Mouse (Mus musculus): ENCODE data around the gene Crot. TPM values are rescaled to one million over a fixed set of nuclear protein-coding genes. Genes with fewer than 3 reads are reported as not detected.

The Crot gene
- polyA plus RNA-seq, 1 experiment from 2014 or later: 33.9 TPM

- ATAC-seq (replicated peaks; ENCODE audit: low FRiP score): no peak
- Histone ChIP-seq H3K27me3 (ENCODE audit: control insufficient read depth, insufficient read depth, low read length) (no peaks in the 10 kb centered on the region), H3K27ac (ENCODE audit: low read depth, low read length) (no peak overlapping the region), H3K4me3 (ENCODE audit: low read depth, low read length) (no peak overlapping the region), H3K36me3 (ENCODE audit: control insufficient read depth, insufficient read depth, low read length) (no peaks in the 10 kb centered on the region), H3K9me3 (ENCODE audit: control insufficient read depth, low read length) (no peaks in the 10 kb centered on the region), H3K9ac (ENCODE audit: low read length) (no peak overlapping the region), H3K4me2 (ENCODE audit: low read depth, low read length, severe bottlenecking) (no peak overlapping the region), H3K4me1 (replicated peaks; ENCODE audit: control insufficient read depth, insufficient read depth, low read length) (no peaks in the 10 kb centered on the region)
- WGBS: 92% methylated on average over 4 of the region's 4 CpGs
- DNase-seq (ENCODE audit: low spot score): no peak
These were observed 38.3 kb upstream of the Crot start for GRCm38 (mm10) chr5:9035457-9035856.

- DNase-seq (ENCODE audit: low spot score) (no peak), ATAC-seq (replicated peaks; ENCODE audit: low FRiP score) (no peak)
- Histone ChIP-seq H3K36me3 (ENCODE audit: control insufficient read depth, insufficient read depth, low read length) (no peaks in the 10 kb centered on the region), H3K9me3 (ENCODE audit: control insufficient read depth, low read length) (no peaks in the 10 kb centered on the region), H3K9ac (ENCODE audit: low read length) (no peak overlapping the region), H3K4me2 (ENCODE audit: low read depth, low read length, severe bottlenecking) (no peak overlapping the region), H3K4me1 (replicated peaks; ENCODE audit: control insufficient read depth, insufficient read depth, low read length) (no peaks in the 10 kb centered on the region), H3K27me3 (ENCODE audit: control insufficient read depth, insufficient read depth, low read length) (no peaks in the 10 kb centered on the region), H3K27ac (ENCODE audit: low read depth, low read length) (no peak overlapping the region), H3K4me3 (ENCODE audit: low read depth, low read length) (no peak overlapping the region)
- 94% methylated on average over 9 of the region's 9 CpGs for WGBS
These were observed 37.4 kb upstream of the Crot start for GRCm38 (mm10) chr5:9034535-9034934.

DNA sequence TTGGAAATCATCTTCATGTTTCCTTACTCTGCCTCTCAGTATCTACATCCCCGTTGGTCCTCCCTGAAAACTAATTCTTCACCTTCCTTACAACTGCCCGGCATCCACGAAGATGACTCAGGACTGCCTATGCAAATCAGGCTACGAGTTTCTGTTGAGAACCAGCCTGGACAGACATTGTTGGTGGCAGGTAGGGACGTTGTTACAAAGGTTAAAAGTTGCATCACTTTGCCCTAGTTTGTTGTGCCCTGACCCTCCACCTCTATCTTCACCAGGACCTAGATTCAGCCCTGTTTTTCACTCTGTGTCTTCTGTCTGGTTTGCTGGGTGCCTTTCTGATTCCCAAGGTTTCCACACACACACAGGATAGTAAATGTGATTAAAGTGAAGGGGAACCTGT is 36.7 kb upstream of the Crot start:
- Histone ChIP-seq H3K27me3 (ENCODE audit: control insufficient read depth, insufficient read depth, low read length) (no peaks in the 10 kb centered on the region), H3K4me1 (replicated peaks; ENCODE audit: control insufficient read depth, insufficient read depth, low read length) (no peaks in the 10 kb centered on the region), H3K4me3 (ENCODE audit: low read depth, low read length) (no peak overlapping the region), H3K4me2 (ENCODE audit: low read depth, low read length, severe bottlenecking) (no peak overlapping the region), H3K36me3 (ENCODE audit: control insufficient read depth, insufficient read depth, low read length) (no peaks in the 10 kb centered on the region), H3K9ac (ENCODE audit: low read length) (no peak overlapping the region), H3K9me3 (ENCODE audit: control insufficient read depth, low read length) (no peaks in the 10 kb centered on the region), H3K27ac (ENCODE audit: low read depth, low read length) (no peak overlapping the region)
- ATAC-seq (replicated peaks; ENCODE audit: low FRiP score) (no peak), DNase-seq (ENCODE audit: low spot score) (no peak)
- 87% methylated on average over 5 of the region's 5 CpGs for WGBS

DNA sequence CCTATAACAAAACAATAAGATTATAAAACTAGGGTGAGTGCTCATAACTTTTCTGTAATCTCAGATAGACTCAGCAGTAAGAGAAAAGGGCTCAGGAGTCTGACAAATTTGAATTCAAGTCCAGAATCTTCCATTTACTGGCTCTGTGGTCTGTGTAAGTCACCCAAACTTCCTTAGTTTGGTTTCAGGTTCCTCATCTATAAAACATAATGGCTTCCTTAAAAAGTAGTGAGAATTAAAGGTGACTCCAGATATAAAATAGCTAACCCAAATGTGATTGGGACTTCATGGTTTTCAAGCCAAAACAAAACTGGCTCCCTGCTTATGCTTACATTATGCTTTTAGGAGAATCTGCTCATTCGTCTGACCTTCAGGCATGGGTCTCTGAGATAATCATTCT is 35.5 kb upstream of the Crot start:
- Histone ChIP-seq H3K36me3 (ENCODE audit: control insufficient read depth, insufficient read depth, low read length) (no peaks in the 10 kb centered on the region), H3K4me3 (ENCODE audit: low read depth, low read length) (no peak overlapping the region), H3K4me1 (replicated peaks; ENCODE audit: control insufficient read depth, insufficient read depth, low read length) (no peaks in the 10 kb centered on the region), H3K4me2 (ENCODE audit: low read depth, low read length, severe bottlenecking) (no peak overlapping the region), H3K27me3 (ENCODE audit: control insufficient read depth, insufficient read depth, low read length) (no peaks in the 10 kb centered on the region), H3K9ac (ENCODE audit: low read length) (no peak overlapping the region), H3K27ac (ENCODE audit: low read depth, low read length) (no peak overlapping the region), H3K9me3 (ENCODE audit: control insufficient read depth, low read length) (no peaks in the 10 kb centered on the region)
- WGBS: 97% methylated on average over 1 of the region's 1 CpGs
- ATAC-seq (replicated peaks; ENCODE audit: low FRiP score) (no peak), DNase-seq (ENCODE audit: low spot score) (no peak)

GRCm38 (mm10) chr5:9032101-9032590 is 35.0 kb upstream of the Crot start:
- DNase-seq (ENCODE audit: low spot score) (no peak), ATAC-seq (replicated peaks; ENCODE audit: low FRiP score) (no peak)
- Histone ChIP-seq H3K4me1 (replicated peaks; ENCODE audit: control insufficient read depth, insufficient read depth, low read length) (no peaks in the 10 kb centered on the region), H3K9ac (ENCODE audit: low read length) (no peak overlapping the region), H3K27me3 (ENCODE audit: control insufficient read depth, insufficient read depth, low read length) (no peaks in the 10 kb centered on the region), H3K27ac (ENCODE audit: low read depth, low read length) (no peak overlapping the region), H3K36me3 (ENCODE audit: control insufficient read depth, insufficient read depth, low read length) (no peaks in the 10 kb centered on the region), H3K9me3 (ENCODE audit: control insufficient read depth, low read length) (no peaks in the 10 kb centered on the region), H3K4me2 (ENCODE audit: low read depth, low read length, severe bottlenecking) (no peak overlapping the region), H3K4me3 (ENCODE audit: low read depth, low read length) (no peak overlapping the region)
- WGBS: 92% methylated on average over 8 of the region's 8 CpGs

- WGBS: 88% methylated on average over 1 of the region's 1 CpGs
- H3K4me2 ChIP-seq (ENCODE audit: low read depth, low read length, severe bottlenecking): no peak overlapping the region
- no peaks in the 10 kb centered on the region for H3K36me3 ChIP-seq (ENCODE audit: control insufficient read depth, insufficient read depth, low read length)
- H3K4me1 ChIP-seq (replicated peaks; ENCODE audit: control insufficient read depth, insufficient read depth, low read length): no peaks in the 10 kb centered on the region
- DNase-seq (ENCODE audit: low spot score) (no peak), ATAC-seq (replicated peaks; ENCODE audit: low FRiP score) (no peak)
- no peak overlapping the region for H3K27ac ChIP-seq (ENCODE audit: low read depth, low read length)
- H3K4me3 ChIP-seq (ENCODE audit: low read depth, low read length): no peak overlapping the region
- no peaks in the 10 kb centered on the region for H3K27me3 ChIP-seq (ENCODE audit: control insufficient read depth, insufficient read depth, low read length)
- no peaks in the 10 kb centered on the region for H3K9me3 ChIP-seq (ENCODE audit: control insufficient read depth, low read length)
- H3K9ac ChIP-seq (ENCODE audit: low read length): no peak overlapping the region
These were observed 31.2 kb upstream of the Crot start for GRCm38 (mm10) chr5:9028266-9028841.

- DNase-seq (ENCODE audit: low spot score) (no peak), ATAC-seq (replicated peaks; ENCODE audit: low FRiP score) (no peak)
- no peak overlapping the region for H3K4me2 ChIP-seq (ENCODE audit: low read depth, low read length, severe bottlenecking)
- H3K4me1 ChIP-seq (replicated peaks; ENCODE audit: control insufficient read depth, insufficient read depth, low read length): no peaks in the 10 kb centered on the region
- no peaks in the 10 kb centered on the region for H3K27me3 ChIP-seq (ENCODE audit: control insufficient read depth, insufficient read depth, low read length)
- no peak overlapping the region for H3K4me3 ChIP-seq (ENCODE audit: low read depth, low read length)
- H3K9ac ChIP-seq (ENCODE audit: low read length): no peak overlapping the region
- 84% methylated on average over 3 of the region's 3 CpGs for WGBS
- H3K9me3 ChIP-seq (ENCODE audit: control insufficient read depth, low read length): no peaks in the 10 kb centered on the region
- H3K36me3 ChIP-seq (ENCODE audit: control insufficient read depth, insufficient read depth, low read length): no peaks in the 10 kb centered on the region
- no peak overlapping the region for H3K27ac ChIP-seq (ENCODE audit: low read depth, low read length)
These were observed 18.2 kb upstream of the Crot start for GRCm38 (mm10) chr5:9015352-9015751.

- H3K4me1 ChIP-seq (replicated peaks; ENCODE audit: control insufficient read depth, insufficient read depth, low read length): no peaks in the 10 kb centered on the region
- H3K27me3 ChIP-seq (ENCODE audit: control insufficient read depth, insufficient read depth, low read length): no peaks in the 10 kb centered on the region
- no peaks in the 10 kb centered on the region for H3K36me3 ChIP-seq (ENCODE audit: control insufficient read depth, insufficient read depth, low read length)
- no peak for DNase-seq (ENCODE audit: low spot score)
- no peak overlapping the region for H3K9ac ChIP-seq (ENCODE audit: low read length)
- H3K4me2 ChIP-seq (ENCODE audit: low read depth, low read length, severe bottlenecking): no peak overlapping the region
- no peaks in the 10 kb centered on the region for H3K9me3 ChIP-seq (ENCODE audit: control insufficient read depth, low read length)
- no peak overlapping the region for H3K4me3 ChIP-seq (ENCODE audit: low read depth, low read length)
- no peak overlapping the region for H3K27ac ChIP-seq (ENCODE audit: low read depth, low read length)
- WGBS: 83% methylated on average over 3 of the region's 3 CpGs
- no peak for ATAC-seq (replicated peaks; ENCODE audit: low FRiP score)
These were observed 17.6 kb upstream of the Crot start for GRCm38 (mm10) chr5:9014774-9015173.

GRCm38 (mm10) chr5:9011374-9011773 is 14.2 kb upstream of the Crot start:
- WGBS: 78% methylated on average over 8 of the region's 8 CpGs
- Histone ChIP-seq H3K9ac (ENCODE audit: low read length) (no peak overlapping the region), H3K9me3 (ENCODE audit: control insufficient read depth, low read length) (no peaks in the 10 kb centered on the region), H3K4me1 (replicated peaks; ENCODE audit: control insufficient read depth, insufficient read depth, low read length) (no peaks in the 10 kb centered on the region), H3K27ac (ENCODE audit: low read depth, low read length) (no peak overlapping the region), H3K36me3 (ENCODE audit: control insufficient read depth, insufficient read depth, low read length) (no peaks in the 10 kb centered on the region), H3K27me3 (ENCODE audit: control insufficient read depth, insufficient read depth, low read length) (no peaks in the 10 kb centered on the region), H3K4me3 (ENCODE audit: low read depth, low read length) (no peak overlapping the region), H3K4me2 (ENCODE audit: low read depth, low read length, severe bottlenecking) (no peak overlapping the region)
- DNase-seq (ENCODE audit: low spot score) (no peak), ATAC-seq (replicated peaks; ENCODE audit: low FRiP score) (no peak)
